Mouse (Mus musculus): ENCODE data around the gene Gm3238.
"Not testable (repeated sequence)": the region's sequence is repeated elsewhere in the genome, so short reads cannot be mapped to it uniquely, and the experiment has no call there.

Gm3238 gene

GRCm38 (mm10) chr10:77771225-77771624 is at the start of gene Gm3238:
Gene Gm3238 (minus strand): TSS chr10:77771325.
- DNase-seq (ENCODE audit: low read depth in 2 of 2, low spot score in 2 of 2) = not testable (repeated sequence)

- DNase-seq (ENCODE audit: low read depth in 2 of 2, low spot score in 2 of 2) = no peak
Observed at GRCm38 (mm10) chr10:77819203-77819602, 48.1 kb upstream of the Gm3238 start.

GRCm38 (mm10) chr10:77818523-77818922 is 47.4 kb upstream of the Gm3238 start:
- no peak for DNase-seq (ENCODE audit: low read depth in 2 of 2, low spot score in 2 of 2)

GRCm38 (mm10) chr10:77815514-77815913 is 44.4 kb upstream of the Gm3238 start:
- peak in 1 of 2 experiments; percentile 4 for DNase-seq (ENCODE audit: low read depth in 2 of 2, low spot score in 2 of 2)

GRCm38 (mm10) chr10:77814382-77814781 is 43.3 kb upstream of the Gm3238 start, which contains the start of gene Gm2696:
Gene Gm2696 (plus strand): TSS chr10:77814682.
- no peak for DNase-seq (ENCODE audit: low read depth in 2 of 2, low spot score in 2 of 2)

- no peak for DNase-seq (ENCODE audit: low read depth in 2 of 2, low spot score in 2 of 2)
Observed at GRCm38 (mm10) chr10:77811743-77812142, 40.6 kb upstream of the Gm3238 start, which contains the start of gene Gm9507. Gene Gm9507 (minus strand): TSS chr10:77811843.

GRCm38 (mm10) chr10:77804095-77804494 is 33.0 kb upstream of the Gm3238 start:
- no peak for DNase-seq (ENCODE audit: low read depth in 2 of 2, low spot score in 2 of 2)

GRCm38 (mm10) chr10:77798921-77799508 is 27.9 kb upstream of the Gm3238 start, which contains the start of gene Gm19668:
Gene Gm19668 (minus strand): TSS chr10:77799133.
- no peak for DNase-seq (ENCODE audit: low read depth in 2 of 2, low spot score in 2 of 2)

GRCm38 (mm10) chr10:77798164-77798920 is 27.2 kb upstream of the Gm3238 start:
- not testable (repeated sequence) for DNase-seq (ENCODE audit: low read depth in 2 of 2, low spot score in 2 of 2)

- DNase-seq (ENCODE audit: low read depth in 2 of 2, low spot score in 2 of 2) = no peak
Observed at GRCm38 (mm10) chr10:77797677-77798076, 26.6 kb upstream of the Gm3238 start.

- no peak for DNase-seq (ENCODE audit: low read depth in 2 of 2, low spot score in 2 of 2)
Observed at GRCm38 (mm10) chr10:77794976-77795375, 23.9 kb upstream of the Gm3238 start, which contains the start of gene Gm9639. Gene Gm9639 (minus strand): TSS chr10:77795076.

- DNase-seq (ENCODE audit: low read depth in 2 of 2, low spot score in 2 of 2) = no peak
Observed at GRCm38 (mm10) chr10:77788621-77789020, 17.5 kb upstream of the Gm3238 start.

- not testable (repeated sequence) for DNase-seq (ENCODE audit: low read depth in 2 of 2, low spot score in 2 of 2)
Observed at GRCm38 (mm10) chr10:77787876-77788275, 16.8 kb upstream of the Gm3238 start, which contains the start of gene Gm7137. Gene Gm7137 (minus strand): TSS chr10:77788200.

GRCm38 (mm10) chr10:77783396-77783795 is 12.3 kb upstream of the Gm3238 start:
- not testable (repeated sequence) for DNase-seq (ENCODE audit: low read depth in 2 of 2, low spot score in 2 of 2)

GRCm38 (mm10) chr10:77782442-77782841 is 11.3 kb upstream of the Gm3238 start, which contains the start of gene Gm3250:
Gene Gm3250 (minus strand): TSS chr10:77782542.
- not testable (repeated sequence) for DNase-seq (ENCODE audit: low read depth in 2 of 2, low spot score in 2 of 2)

GRCm38 (mm10) chr10:77776844-77777243 is 5.7 kb upstream of the Gm3238 start, which contains the start of gene Gm7138:
Gene Gm7138 (minus strand): TSS chr10:77776944.
- not testable (repeated sequence) for DNase-seq (ENCODE audit: low read depth in 2 of 2, low spot score in 2 of 2)

GRCm38 (mm10) chr10:77772142-77772541 is 1.0 kb upstream of the Gm3238 start:
- DNase-seq (ENCODE audit: low read depth in 2 of 2, low spot score in 2 of 2) = not testable (repeated sequence)

- DNase-seq (ENCODE audit: low read depth in 2 of 2, low spot score in 2 of 2) = no peak
Observed at GRCm38 (mm10) chr10:77769727-77770126, 1.4 kb downstream of the Gm3238 start.

- not testable (repeated sequence) for DNase-seq (ENCODE audit: low read depth in 2 of 2, low spot score in 2 of 2)
Observed at GRCm38 (mm10) chr10:77759582-77759981, 11.5 kb downstream of the Gm3238 start, which contains the start of gene Gm3233. Gene Gm3233 (minus strand): TSS chr10:77759682.

GRCm38 (mm10) chr10:77753448-77753847 is 17.7 kb downstream of the Gm3238 start:
- no peak for DNase-seq (ENCODE audit: low read depth in 2 of 2, low spot score in 2 of 2)

GRCm38 (mm10) chr10:77752312-77752711 is 18.8 kb downstream of the Gm3238 start:
- not testable (repeated sequence) for DNase-seq (ENCODE audit: low read depth in 2 of 2, low spot score in 2 of 2)

GRCm38 (mm10) chr10:77751254-77751653 is 19.9 kb downstream of the Gm3238 start, which contains the start of gene Gm9736:
Gene Gm9736 (minus strand): TSS chr10:77751354.
- DNase-seq (ENCODE audit: low read depth in 2 of 2, low spot score in 2 of 2) = not testable (repeated sequence)

Data from CD8-positive naive resting alpha-beta T cell, adult 2 months (primary cell).